Comparison of ENCODE assay signal across 15 mouse cellular contexts in genomic region chr1:151098763-151099162, GRCm38 (mm10).
"Had no signal": no experiment of that assay in that cellular context is flagged by ENCODE, and none has a peak within 500 bp of the region (broad histone marks: within the 10 kb centered on the region; RNA-seq: fewer than 3 reads in every experiment).

No protein-coding gene starts in this region.

- H3K9ac ChIP-seq: limb, embryonic 13.5 days; lung, embryonic 14.5 days; midbrain, embryonic 13.5 days had no signal

- H3K4me3 ChIP-seq: layer of hippocampus, adult 2 months; limb, embryonic 10.5 days; limb, embryonic 13.5 days; midbrain, embryonic 13.5 days had no signal

- DNase-seq: kidney, adult 18-20 months; kidney, adult 9 months; kidney, postnatal 25 days; layer of hippocampus, adult 9-11 months; lung, embryonic 14.5 days; lung, postnatal 10 days; lung, postnatal 36 days; thymus, adult 18-20 months; thymus, postnatal 36 days had no signal

- H3K9me3 ChIP-seq: limb, embryonic 10.5 days; limb, embryonic 13.5 days; midbrain, embryonic 13.5 days had no signal

- H3K4me2 ChIP-seq: limb, embryonic 13.5 days; lung, embryonic 14.5 days; midbrain, embryonic 13.5 days had no signal

- H3K27ac ChIP-seq: kidney, postnatal 0 days; layer of hippocampus, adult 2 months; limb, embryonic 10.5 days; limb, embryonic 13.5 days; midbrain, embryonic 13.5 days had no signal

- H3K27me3 ChIP-seq: limb, embryonic 13.5 days; midbrain, embryonic 13.5 days had no signal

- ATAC-seq: intestine, embryonic 16.5 days; midbrain, embryonic 13.5 days had no signal

- H3K36me3 ChIP-seq: limb, embryonic 10.5 days; limb, embryonic 13.5 days; midbrain, embryonic 13.5 days had no signal
